Mouse (Mus musculus) cerebellum, adult 2 months (tissue): ENCODE measurements around the gene Ilkap.

Experiments
- CTCF ChIP-seq: fragments of 200-500 bp; IDR thresholded peaks from 2 replicates; pipeline ENCODE4 v1.5.1; 2011; ENCODE audit warnings: low read depth, mild to moderate bottlenecking, control low read depth, low read length, moderate library complexity, borderline replicate concordance; ENCODE audit not compliant: insufficient read depth
- POLR2A ChIP-seq: fragments of 200-500 bp; IDR thresholded peaks from 2 replicates; pipeline ENCODE4 v1.6.1; 2011; ENCODE audit warnings: low read length, control low read depth, borderline replicate concordance; ENCODE audit not compliant: insufficient read depth

GRCm38 (mm10) chr1:91373414-91373835 lies 25.2 kb downstream of the Ilkap start:
- no peak for TF ChIP-seq POLR2A
- no peak for TF ChIP-seq CTCF
